Mouse (Mus musculus): ENCODE results near the gene Traf3ip2. TPM values are rescaled to one million over a fixed set of nuclear protein-coding genes. Genes with fewer than 3 reads are reported as not detected.

Traf3ip2 gene
- polyA plus RNA-seq, 1 experiment from 2014 or later, result 15.5 TPM

DNA sequence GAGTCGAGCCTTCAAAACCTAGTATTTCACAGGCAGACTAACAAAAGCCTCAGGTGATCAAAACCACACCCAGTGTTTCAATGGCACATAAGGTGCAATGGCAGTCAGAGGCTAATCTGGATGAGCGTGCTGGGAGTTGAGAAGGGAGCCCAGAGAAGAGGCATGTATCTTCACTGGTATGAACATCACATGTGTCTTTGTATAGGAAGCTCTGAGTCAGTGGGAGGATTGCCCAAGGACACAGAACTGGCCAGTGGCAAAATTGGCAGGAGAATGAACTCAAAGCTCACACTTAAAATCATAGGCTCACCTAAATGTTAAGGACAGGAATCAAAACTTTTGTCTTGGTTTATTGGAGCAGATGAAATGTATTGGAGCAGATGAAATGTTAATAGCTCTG is 70.7 kb downstream of the Traf3ip2 start:
- Histone ChIP-seq H3K4me1 (peaks cover 3% of the 10 kb centered on the region; the same call in 1 of the 2 replicates), H3K9ac (no peak overlapping the region), H3K9me3 (no peaks in the 10 kb centered on the region), H3K36me3 (no peaks in the 10 kb centered on the region), H3K27me3 (no peaks in the 10 kb centered on the region), H3K27ac (no peak overlapping the region), H3K4me3 (no peak overlapping the region), H3K4me2 (no peak overlapping the region)
- 80% methylated on average over 2 of the region's 2 CpGs for WGBS
- ATAC-seq (ENCODE audit: insufficient number of reproducible peaks, low FRiP score, low TSS enrichment, low read depth), result no peak

DNA sequence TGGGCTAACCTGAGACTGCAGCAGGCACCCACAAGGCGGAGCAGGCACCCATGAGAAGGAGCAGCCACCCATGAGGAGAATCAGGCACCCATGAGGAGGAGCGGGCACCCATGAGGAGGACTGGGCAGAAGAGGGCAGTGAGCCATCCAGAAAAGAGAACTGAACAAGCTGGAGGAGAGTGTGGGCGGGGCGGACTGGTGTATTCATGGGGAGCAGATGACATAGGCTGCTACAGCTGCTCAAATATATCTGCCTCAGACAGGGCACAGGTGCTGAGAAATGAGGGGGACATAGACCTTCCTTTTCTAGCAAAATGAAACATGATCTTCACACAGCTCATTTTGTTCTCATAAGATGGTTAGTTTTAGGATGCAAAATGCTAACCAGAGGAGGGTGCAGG is 74.1 kb downstream of the Traf3ip2 start:
- Histone ChIP-seq H3K27ac (no peak overlapping the region), H3K27me3 (no peaks in the 10 kb centered on the region), H3K36me3 (no peaks in the 10 kb centered on the region), H3K4me1 (peaks cover 6% of the 10 kb centered on the region; the same call in 1 of the 2 replicates), H3K4me3 (no peak overlapping the region), H3K4me2 (no peak overlapping the region), H3K9me3 (no peaks in the 10 kb centered on the region), H3K9ac (no peak overlapping the region)
- 92% methylated on average over 4 of the region's 4 CpGs for WGBS
- no peak for ATAC-seq (ENCODE audit: insufficient number of reproducible peaks, low FRiP score, low TSS enrichment, low read depth)

DNA sequence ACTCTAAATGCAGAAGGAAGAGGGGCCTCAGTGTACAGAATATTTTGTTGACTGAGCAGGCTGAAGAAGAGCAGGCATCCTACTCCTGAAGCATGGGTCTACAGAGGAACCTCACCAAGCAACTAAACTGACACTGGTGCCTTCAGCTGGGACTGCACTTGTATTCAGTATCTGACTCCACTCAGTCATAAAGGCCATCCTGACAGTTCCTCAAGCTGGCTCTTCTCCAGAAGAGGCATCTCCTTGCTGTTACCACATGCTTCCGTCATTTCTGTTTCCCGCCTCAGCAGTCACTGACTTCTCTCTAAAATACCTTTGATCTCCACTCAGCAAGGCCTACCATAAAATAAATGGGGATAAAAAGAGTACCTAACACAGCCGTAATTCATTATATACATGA is 75.1 kb downstream of the Traf3ip2 start:
- H3K27ac ChIP-seq, result peak overlapping the region; percentile 40
- no peak overlapping the region for H3K4me3 ChIP-seq
- H3K9me3 ChIP-seq, result no peaks in the 10 kb centered on the region
- H3K27me3 ChIP-seq, result no peaks in the 10 kb centered on the region
- H3K9ac ChIP-seq, result no peak overlapping the region
- no peak for ATAC-seq (ENCODE audit: insufficient number of reproducible peaks, low FRiP score, low TSS enrichment, low read depth)
- H3K4me2 ChIP-seq, result no peak overlapping the region
- H3K4me1 ChIP-seq, result peaks cover 6% of the 10 kb centered on the region; the same call in 1 of the 2 replicates
- H3K36me3 ChIP-seq, result no peaks in the 10 kb centered on the region
- 31% methylated on average over 3 of the region's 3 CpGs for whole genome bisulfite sequencing

DNA sequence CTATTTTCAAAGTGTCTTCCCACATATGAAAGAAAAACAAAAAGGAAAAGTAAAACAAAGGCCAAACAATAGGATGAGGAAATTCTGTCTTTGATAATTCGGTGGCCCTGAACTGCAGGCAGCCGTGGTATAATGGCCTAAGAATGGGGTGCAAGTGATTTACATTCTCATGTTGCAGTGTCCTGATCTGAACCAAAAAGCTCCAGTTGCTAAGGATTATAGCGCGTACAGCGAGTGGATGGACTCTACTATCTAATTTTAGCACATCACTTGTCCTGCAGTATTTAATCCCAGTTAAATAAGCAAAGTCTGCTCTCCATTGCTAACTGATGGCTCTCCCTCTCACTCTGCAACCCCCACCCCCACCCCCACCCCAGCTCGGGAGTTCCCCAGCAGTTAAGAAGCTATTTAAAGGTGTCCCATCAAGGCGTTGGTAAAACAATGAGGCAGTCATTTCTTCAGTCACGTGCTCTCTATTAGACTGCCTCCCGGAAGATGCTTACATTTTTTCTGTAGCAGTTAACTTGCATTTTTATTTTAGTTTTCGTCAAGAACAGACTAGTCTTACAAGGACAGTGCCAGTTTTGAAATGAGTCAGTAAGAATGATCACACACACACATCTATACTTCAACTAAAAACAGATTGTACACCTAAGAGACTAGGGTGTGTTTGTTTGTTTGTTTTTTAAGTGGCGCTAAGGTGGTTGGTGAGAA is 78.8 kb downstream of the Traf3ip2 start:
- Histone ChIP-seq H3K27me3 (no peaks in the 10 kb centered on the region), H3K27ac (no peak overlapping the region), H3K9ac (no peak overlapping the region), H3K4me2 (no peak overlapping the region), H3K4me3 (no peak overlapping the region), H3K9me3 (no peaks in the 10 kb centered on the region), H3K4me1 (0 out of 2 replicates have a peak, but pooled peaks cover 3% of the 10 kb centered on the region), H3K36me3 (no peaks in the 10 kb centered on the region)
- no peak for ATAC-seq (ENCODE audit: insufficient number of reproducible peaks, low FRiP score, low TSS enrichment, low read depth)
- WGBS, result 58% methylated on average over 11 of the region's 11 CpGs

DNA sequence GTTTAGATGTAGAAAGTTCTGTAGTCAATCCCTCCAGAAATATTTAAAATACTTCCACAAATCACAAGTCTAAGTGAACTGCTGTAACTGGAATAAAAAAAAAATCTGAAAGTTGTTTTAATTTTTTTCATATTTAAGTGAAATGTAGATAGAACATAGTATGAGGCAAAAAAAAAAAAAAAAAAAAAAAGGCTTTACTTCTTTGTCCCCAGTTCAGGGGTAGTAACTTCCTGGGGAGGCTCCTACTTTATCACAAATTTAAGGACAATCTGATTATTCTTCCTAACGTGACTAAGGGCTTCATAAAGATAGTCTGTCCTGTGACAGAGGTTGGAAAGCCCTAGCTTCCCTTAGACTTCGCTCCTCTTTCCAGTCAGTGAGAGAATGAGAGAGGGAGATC is 79.4 kb downstream of the Traf3ip2 start:
- H3K4me3 ChIP-seq, result no peak overlapping the region

More for the DNA sequence above, 79.4 kb downstream of the Traf3ip2 start:
- no peak for ATAC-seq (ENCODE audit: insufficient number of reproducible peaks, low FRiP score, low TSS enrichment, low read depth)
- no peaks in the 10 kb centered on the region for H3K9me3 ChIP-seq
- no peaks in the 10 kb centered on the region for H3K27me3 ChIP-seq
- no peak overlapping the region for H3K9ac ChIP-seq
- no peak overlapping the region for H3K27ac ChIP-seq
- WGBS, result 72% methylated on average over 2 of the region's 2 CpGs
- H3K4me1 ChIP-seq, result 0 out of 2 replicates have a peak, but pooled peaks cover 3% of the 10 kb centered on the region
- no peaks in the 10 kb centered on the region for H3K36me3 ChIP-seq
- H3K4me2 ChIP-seq, result no peak overlapping the region

Other genes with a start within 250 kb of the Traf3ip2 start
- 34.5 and 38.6 TPM in 2 replicates for gene Fyn, start 244.1 kb upstream of the Traf3ip2 start, polyA plus RNA-seq (2015; fragmentation: Nextera tagmentation; extraction: Ambion mirVana)
- gene Rev3l, start 119.2 kb downstream of the Traf3ip2 start, polyA plus RNA-seq (2015; fragmentation: Nextera tagmentation; extraction: Ambion mirVana), result 14.7 and 16.1 TPM in 2 replicates